Mouse (Mus musculus): Measurements from ENCODE around the gene Srsf7.

- no peak for TF ChIP-seq CTCF (IDR thresholded peaks at IDR 0.05; ENCODE audit: low read depth, low read length)
- no peak for TF ChIP-seq TAL1 (conservative IDR thresholded peaks at IDR 0.05; ENCODE audit: low read depth, low read length)
- no peak for TF ChIP-seq POLR2AphosphoS5 (IDR thresholded peaks at IDR 0.05; ENCODE audit: insufficient replicate concordance, low read depth, low read length)
- no peak for TF ChIP-seq GATA1 (IDR thresholded peaks at IDR 0.05; ENCODE audit: borderline replicate concordance, low read length)
- TF ChIP-seq GATA2 (IDR thresholded peaks at IDR 0.05; ENCODE audit: borderline replicate concordance, low read depth, low read length), result no peak
Observed at GRCm38 (mm10) chr17:80160454-80160853, 46.7 kb downstream of the Srsf7 start.

Data from G1E (cell line).